8 mouse cellular contexts compared by ENCODE assay signal in the genomic region with DNA sequence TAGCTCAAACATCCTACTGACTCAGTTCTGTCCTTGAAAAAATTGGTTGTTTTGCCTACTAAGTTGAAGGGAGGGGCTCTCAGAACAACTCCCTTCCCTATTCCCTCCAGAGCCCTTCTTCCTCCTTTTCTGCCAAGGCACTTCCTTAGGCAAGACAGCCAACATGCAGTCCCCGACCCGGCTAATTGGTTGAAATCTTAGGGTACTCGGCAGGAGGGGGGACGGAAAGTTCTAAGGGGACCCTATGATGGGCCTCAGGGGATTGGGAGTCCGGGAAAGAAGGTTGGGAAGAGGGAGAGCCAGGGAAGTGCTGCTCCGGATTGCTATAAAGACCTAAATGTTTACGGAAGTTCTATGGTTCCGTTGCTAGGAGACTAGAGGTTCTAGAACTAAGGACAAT. TPM values are rescaled to one million over a fixed set of nuclear protein-coding genes. Genes with fewer than 3 reads are reported as not detected.
DNase-seq lines count a peak whose midpoint lies in the region; ATAC-seq and TF ChIP-seq lines count a peak whose summit lies in the region.

No protein-coding gene starts in this region.

- H3K4me1 ChIP-seq in CH12.LX (ENCODE audit: control insufficient read depth in 1 of 2, insufficient read depth in 2 of 2): peaks cover 9 to 38% of the 10 kb centered on the region in 2 experiments
- H3K4me1 ChIP-seq in limb, embryonic 15.5 days: peaks cover 19% of the 10 kb centered on the region

- no peak for TF ChIP-seq CTCF in CH12.LX (conservative IDR thresholded peaks at IDR 0.05 in 1 of 2, IDR thresholded peaks at IDR 0.05 in 1 of 2; ENCODE audit: low read depth in 2 of 2, low read length in 2 of 2)

- H3K79me2 ChIP-seq in CH12.LX (replicated peaks; ENCODE audit: control insufficient read depth, extremely low read depth, insufficient read depth, poor library complexity, severe bottlenecking) (peaks cover 17% of the 10 kb centered on the region), myocyte (ENCODE audit: control insufficient read depth, insufficient read depth) (peaks cover 13% of the 10 kb centered on the region)

- DNase-seq in adrenal gland, postnatal 14 days: peak; percentile 41
- no peak for DNase-seq in adrenal gland, adult 18-20 months (ENCODE audit: low spot score in 2 of 2)
- no peak for DNase-seq in CH12.LX (ENCODE audit: extremely low read depth)
- DNase-seq in heart, adult 8-10 months (ENCODE audit: low spot score): peak; percentile 64
- DNase-seq in frontal cortex, postnatal 25 days (ENCODE audit: low spot score in 2 of 2): no peak
- DNase-seq in adrenal gland, adult 2 months: no peak

- TF ChIP-seq RAD21 in CH12.LX (IDR thresholded peaks at IDR 0.05; ENCODE audit: low read depth, low read length): no peak

- H3K27me3 ChIP-seq in CH12.LX (replicated peaks) (no peaks in the 10 kb centered on the region), myocyte (ENCODE audit: control insufficient read depth, insufficient read depth, insufficient read length) (peaks cover 7% of the 10 kb centered on the region)
- no peaks in the 10 kb centered on the region for H3K27me3 ChIP-seq in limb, embryonic 15.5 days

- 7% methylated on average over 8 of the region's 8 CpGs for WGBS in limb, embryonic 15.5 days

- H3K27ac ChIP-seq in CH12.LX (ENCODE audit: insufficient read depth, low read depth): no peak overlapping the region
- peak overlapping the region; percentile 93; the same call in 1 of the 2 replicates for H3K27ac ChIP-seq in limb, embryonic 15.5 days

- TF ChIP-seq POLR2A in CH12.LX (IDR thresholded peaks at IDR 0.05; ENCODE audit: low read depth, low read length) (no peak), myocyte (IDR thresholded peaks at IDR 0.05; ENCODE audit: insufficient read length, low read depth) (no peak)

- peaks cover 34 to 60% of the 10 kb centered on the region in 2 experiments for H3K36me3 ChIP-seq in CH12.LX (replicated peaks in 1 of 2; ENCODE audit: control insufficient read depth in 1 of 2, insufficient read depth in 1 of 2, low read length in 1 of 2)
- H3K36me3 ChIP-seq in limb, embryonic 15.5 days: peaks cover 26% of the 10 kb centered on the region
- H3K36me3 ChIP-seq in myocyte (ENCODE audit: control insufficient read depth, insufficient read depth): peaks cover 14% of the 10 kb centered on the region

- no peak; the same call in 1 of the 2 replicates for ATAC-seq in limb, embryonic 15.5 days (ENCODE audit: insufficient number of reproducible peaks, low FRiP score, low TSS enrichment, low read depth)

- H3K9ac ChIP-seq in CH12.LX (ENCODE audit: insufficient read depth, low read depth): peak overlapping the region; percentile 49; the same call in 1 of the 2 replicates
- no peak overlapping the region for H3K9ac ChIP-seq in limb, embryonic 15.5 days

- H3K4me3 ChIP-seq in CH12.LX (replicated peaks in 1 of 3; ENCODE audit: low read depth in 2 of 3, low read length in 2 of 3, poor library complexity in 1 of 3) (peak overlapping the region; percentile 41 to 97 (median 56)), myocyte (peak overlapping the region; percentile 95)
- peak overlapping the region; percentile 94 for H3K4me3 ChIP-seq in limb, embryonic 15.5 days

- H3K9me3 ChIP-seq in CH12.LX (replicated peaks; ENCODE audit: low read length): no peaks in the 10 kb centered on the region
- no peaks in the 10 kb centered on the region for H3K9me3 ChIP-seq in limb, embryonic 15.5 days

- dilution Hi-C loops in CH12.LX (cut with MboI; ENCODE audit: extremely low pct_ligation_motif_present, extremely low pct_unique_long_range_greater_than_20kb, low sequenced_read_pairs): no loop called here

- H3K4me2 ChIP-seq in CH12.LX (ENCODE audit: insufficient read depth, low read depth, poor library complexity, severe bottlenecking): peak overlapping the region; percentile 50
- peak overlapping the region; percentile 84 for H3K4me2 ChIP-seq in limb, embryonic 15.5 days
- H3K4me2 ChIP-seq in myocyte (ENCODE audit: low read depth): peak overlapping the region; percentile 51

- in situ Hi-C loops in CH12.LX (cut with MboI; ENCODE audit: low pct_ligation_motif_present, low pct_unique_long_range_greater_than_20kb, low sequenced_read_pairs): loop anchor here (25.0 kb wide), 1 partner anchor 812 kb away; a partner anchor contains a TSS

- TF ChIP-seq EP300 in CH12.LX (IDR thresholded peaks at IDR 0.05; ENCODE audit: low read length): no peak

- H3ac ChIP-seq in myocyte (ENCODE audit: control insufficient read depth, insufficient read length): no peak overlapping the region

TF ChIP-seq in CH12.LX, 34 proteins besides CTCF, POLR2A, EP300 and RAD21 (continues in another document):
- TF ChIP-seq BHLHE40 (IDR thresholded peaks at IDR 0.05; ENCODE audit: low read depth, low read length) (no peak), GABPA (IDR thresholded peaks at IDR 0.05; ENCODE audit: insufficient replicate concordance, low read depth, low read length) (no peak), USF2 (conservative IDR thresholded peaks at IDR 0.05; ENCODE audit: low read depth, low read length) (no peak), IRF4 (IDR thresholded peaks at IDR 0.05; ENCODE audit: low read depth, low read length) (no peak), ZMIZ1 (IDR thresholded peaks at IDR 0.05; ENCODE audit: low read depth, low read length) (no peak), JUND (conservative IDR thresholded peaks at IDR 0.05; ENCODE audit: low read depth, low read length) (no peak)

TF ChIP-seq in myocyte, 11 proteins besides CTCF, POLR2A, EP300 and RAD21 (continues in another document):
- TF ChIP-seq MAX (IDR thresholded peaks at IDR 0.05; ENCODE audit: low read depth): no peak
- no peak for TF ChIP-seq MYOD1 (IDR thresholded peaks at IDR 0.05; ENCODE audit: control insufficient read depth in 1 of 3, insufficient read length in 2 of 3, low read depth in 2 of 3)
- no peak for TF ChIP-seq SRF (IDR thresholded peaks at IDR 0.05; ENCODE audit: control insufficient read depth, insufficient read length, low read depth)
- TF ChIP-seq E2F4 (IDR thresholded peaks at IDR 0.05; ENCODE audit: insufficient read depth): no peak
- no peak for TF ChIP-seq POLR2AphosphoS2 (IDR thresholded peaks at IDR 0.05; ENCODE audit: insufficient read length, low read depth)
- TF ChIP-seq USF1 (IDR thresholded peaks at IDR 0.05; ENCODE audit: low read depth): no peak

RNA-seq across cellular contexts. Expression of a gene that starts 0.2 kb away (rescaled TPM):
- total RNA-seq in adrenal gland, postnatal 14 days (2021): 78.2 and 83.0 TPM in 2 replicates
- total RNA-seq in adrenal gland, adult 18-20 months (2021): 10 to 100 TPM; 75.0 to 82.1 TPM
- 72.8 and 86.2 TPM in 2 replicates for total RNA-seq in CH12.LX (2012; rRNA removed)
- 100 and 108 TPM in 2 replicates for total RNA-seq in CH12.LX (2014; rRNA removed)
- polyA plus RNA-seq in CH12.LX (2012; ENCODE audit: insufficient read length, low read depth): 120 and 138 TPM in 2 replicates
- 10 to 100 TPM; 45.9 to 53.7 (median 50.7) TPM for total RNA-seq in heart, adult 8-10 months (2022)
- 105 and 119 TPM in 2 replicates for polyA plus RNA-seq in limb, embryonic 15.5 days (2015; fragmentation: Nextera tagmentation; extraction: Ambion mirVana)
- polyA plus RNA-seq in myocyte (2012; fragmentation: generic; extraction: Trizol): 173 TPM
- 100 to 1,000 TPM; 102 to 107 TPM for total RNA-seq in adrenal gland, adult 2 months (2021)
- polyA plus RNA-seq in adrenal gland, adult 2 months (2012; rRNA removed): 239 and 259 TPM in 2 replicates

RNA-seq across cellular contexts. Expression of a gene that starts 0.4 kb away (rescaled TPM):
- 1.6 TPM in 2 replicates for total RNA-seq in adrenal gland, postnatal 14 days (2021)
- total RNA-seq in adrenal gland, adult 18-20 months (2021): under 1 TPM; 0.42 to 0.70 TPM
- total RNA-seq in CH12.LX (2012; rRNA removed): 0.46 and 0.47 TPM in 2 replicates
- total RNA-seq in CH12.LX (2014; rRNA removed): not detected in 2 replicates
- 0.31 and 0.97 TPM in 2 replicates for polyA plus RNA-seq in CH12.LX (2012; ENCODE audit: insufficient read length, low read depth)
- under 1 TPM in 3 of 4 experiments, not detected in 1; 0.37 to 0.60 (median 0.43) TPM for total RNA-seq in heart, adult 8-10 months (2022)
- 1.5 and 1.6 TPM in 2 replicates for polyA plus RNA-seq in limb, embryonic 15.5 days (2015; fragmentation: Nextera tagmentation; extraction: Ambion mirVana)
- 0.18 TPM for polyA plus RNA-seq in myocyte (2012; fragmentation: generic; extraction: Trizol)
- 1 to 10 TPM; 1.6 TPM for total RNA-seq in adrenal gland, adult 2 months (2021)
- polyA plus RNA-seq in adrenal gland, adult 2 months (2012; rRNA removed): 0.43 and 1.4 TPM in 2 replicates

RNA-seq across cellular contexts. Expression of a gene that starts 25.1 kb away (rescaled TPM):
- total RNA-seq in adrenal gland, postnatal 14 days (2021): 54.2 and 62.2 TPM in 2 replicates
- 10 to 100 TPM; 46.6 to 84.4 TPM for total RNA-seq in adrenal gland, adult 18-20 months (2021)
- total RNA-seq in CH12.LX (2012; rRNA removed) (7.2 and 8.8 TPM in 2 replicates), CH12.LX (2014; rRNA removed) (8.9 and 9.9 TPM in 2 replicates)
- polyA plus RNA-seq in CH12.LX (2012; ENCODE audit: insufficient read length, low read depth) (29.2 and 29.3 TPM in 2 replicates), myocyte (2012; fragmentation: generic; extraction: Trizol) (0.10 TPM)
- total RNA-seq in heart, adult 8-10 months (2022): 1 to 10 TPM; 2.6 to 7.2 (median 6.4) TPM
- 0.46 and 0.50 TPM in 2 replicates for polyA plus RNA-seq in limb, embryonic 15.5 days (2015; fragmentation: Nextera tagmentation; extraction: Ambion mirVana)
- total RNA-seq in adrenal gland, adult 2 months (2021): 100 to 1,000 TPM in 1 of 2 experiments, 10 to 100 TPM in 1; 87.4 to 126 TPM
- polyA plus RNA-seq in adrenal gland, adult 2 months (2012; rRNA removed): 33.4 and 42.4 TPM in 2 replicates

RNA-seq across cellular contexts. Expression of a gene that starts 26.1 kb away (rescaled TPM):
- 1.7 and 2.2 TPM in 2 replicates for total RNA-seq in adrenal gland, postnatal 14 days (2021)
- 1 to 10 TPM; 1.6 to 1.7 TPM for total RNA-seq in adrenal gland, adult 18-20 months (2021)
- total RNA-seq in CH12.LX (2012; rRNA removed): 0.08 TPM in 1 of 2 replicates, not detected in the other
- total RNA-seq in CH12.LX (2014; rRNA removed): not detected in 2 replicates
- polyA plus RNA-seq in CH12.LX (2012; ENCODE audit: insufficient read length, low read depth): 1.3 and 1.8 TPM in 2 replicates
- under 1 TPM in 1 of 4 experiments, not detected in 3; 0.19 TPM for total RNA-seq in heart, adult 8-10 months (2022)
- polyA plus RNA-seq in limb, embryonic 15.5 days (2015; fragmentation: Nextera tagmentation; extraction: Ambion mirVana): 0.10 TPM in 1 of 2 replicates, not detected in the other
- polyA plus RNA-seq in myocyte (2012; fragmentation: generic; extraction: Trizol): 0.11 TPM
- total RNA-seq in adrenal gland, adult 2 months (2021): 1 to 10 TPM in 1 of 2 experiments, under 1 TPM in 1; 0.66 to 2.2 TPM
- polyA plus RNA-seq in adrenal gland, adult 2 months (2012; rRNA removed): 2.0 and 2.5 TPM in 2 replicates

RNA-seq across cellular contexts. Expression of a gene that starts 38.9 kb away (rescaled TPM):
- 61.7 and 63.8 TPM in 2 replicates for total RNA-seq in adrenal gland, postnatal 14 days (2021)
- 100 to 1,000 TPM in 1 of 2 experiments, 10 to 100 TPM in 1; 92.6 to 135 TPM for total RNA-seq in adrenal gland, adult 18-20 months (2021)
- 42.1 and 52.1 TPM in 2 replicates for total RNA-seq in CH12.LX (2012; rRNA removed)
- total RNA-seq in CH12.LX (2014; rRNA removed): 33.3 and 35.5 TPM in 2 replicates
- 53.7 and 63.5 TPM in 2 replicates for polyA plus RNA-seq in CH12.LX (2012; ENCODE audit: insufficient read length, low read depth)
- total RNA-seq in heart, adult 8-10 months (2022): 10 to 100 TPM; 59.3 to 81.8 (median 73.5) TPM
- 13.1 and 17.0 TPM in 2 replicates for polyA plus RNA-seq in limb, embryonic 15.5 days (2015; fragmentation: Nextera tagmentation; extraction: Ambion mirVana)
- polyA plus RNA-seq in myocyte (2012; fragmentation: generic; extraction: Trizol): 111 TPM
- 100 to 1,000 TPM; 115 to 145 TPM for total RNA-seq in adrenal gland, adult 2 months (2021)
- polyA plus RNA-seq in adrenal gland, adult 2 months (2012; rRNA removed): 95.3 and 172 TPM in 2 replicates

Comparison
In these comparisons a context has a peak if more than half of its experiments do, and no peak if none do; other contexts are left out.
1. DNase-seq: peak in adrenal gland, postnatal 14 days (single experiment) and heart, adult 8-10 months (single experiment); none in adrenal gland, adult 18-20 months (0 of 2), CH12.LX (single experiment), frontal cortex, postnatal 25 days (0 of 2) and adrenal gland, adult 2 months (single experiment).
2. Peak in every context shown above with its lines, with median percentiles within 50 percentile points of each other: H3K4me2 ChIP-seq and H3K4me3 ChIP-seq.